Mouse (Mus musculus) lung, embryonic 14.5 days (tissue): ENCODE measurements at regions not wholly inside any gene's neighbourhood (a gene's known extent, or its start where the extent isn't known, plus 50 kb on each side); places are given as distances from the start of the nearest gene placed in this dataset.

Experiments
- ATAC-seq: fragments of 200-750 bp; cut with Nextera tagmentation; 2 replicates; pipeline ENCODE4 v1.8.0; 2017; ENCODE audit warnings: mild to moderate bottlenecking, moderate TSS enrichment, moderate library complexity; ENCODE audit not compliant: insufficient read depth
- DNase-seq: peaks from one replicate; pipeline ENCODE4 v3.0.0-alpha.2; 2015
- H3K27ac ChIP-seq: fragments of 300-500 bp; sonication (generic); 2 replicates; pipeline ENCODE4 v1.5.1; 2014; ENCODE audit warnings: low read depth, mild to moderate bottlenecking, moderate library complexity
- H3K27me3 ChIP-seq: fragments of 300-500 bp; sonication (generic); 2 replicates; pipeline ENCODE4 v1.6.1; 2014; ENCODE audit warnings: low read length, control low read depth; ENCODE audit not compliant: insufficient read depth
- H3K36me3 ChIP-seq: fragments of 300-500 bp; sonication (generic); 2 replicates; pipeline ENCODE4 v1.6.1; 2014; ENCODE audit warnings: control low read depth; ENCODE audit not compliant: insufficient read depth
- H3K4me1 ChIP-seq: fragments of 300-500 bp; sonication (generic); 2 replicates; pipeline ENCODE4 v1.6.1; 2014; ENCODE audit warnings: antibody characterized with exemption, control low read depth; ENCODE audit not compliant: insufficient read depth
- H3K4me2 ChIP-seq: fragments of 300-500 bp; sonication (generic); 2 replicates; pipeline ENCODE4 v1.6.1; 2014; ENCODE audit warnings: mild to moderate bottlenecking
- H3K4me3 ChIP-seq: fragments of 300-500 bp; sonication (generic); 2 replicates; pipeline ENCODE4 v1.5.1; 2014; ENCODE audit warnings: low read depth, low read length
- H3K9ac ChIP-seq: fragments of 300-500 bp; sonication (generic); 2 replicates; pipeline ENCODE4 v1.6.1; 2014
- H3K9me3 ChIP-seq: fragments of 300-500 bp; sonication (generic); 2 replicates; pipeline ENCODE4 v1.6.1; 2016; ENCODE audit warnings: low read depth, low read length, control low read depth
- CTCF ChIP-seq: IDR thresholded peaks from 2 replicates; pipeline ENCODE4 v1.5.1; 2016; ENCODE audit warnings: antibody characterized with exemption, low read depth
- WGBS: fragments of 180-500 bp; shearing (Covaris S2); extraction: QIAGEN DNeasy Blood & Tissue Kit; methylation state at CpG from one replicate; pipeline ENCODE4 v1.1.7; 2014; 5-methylcytosine and 5-hydroxymethylcytosine counted together

DNA sequence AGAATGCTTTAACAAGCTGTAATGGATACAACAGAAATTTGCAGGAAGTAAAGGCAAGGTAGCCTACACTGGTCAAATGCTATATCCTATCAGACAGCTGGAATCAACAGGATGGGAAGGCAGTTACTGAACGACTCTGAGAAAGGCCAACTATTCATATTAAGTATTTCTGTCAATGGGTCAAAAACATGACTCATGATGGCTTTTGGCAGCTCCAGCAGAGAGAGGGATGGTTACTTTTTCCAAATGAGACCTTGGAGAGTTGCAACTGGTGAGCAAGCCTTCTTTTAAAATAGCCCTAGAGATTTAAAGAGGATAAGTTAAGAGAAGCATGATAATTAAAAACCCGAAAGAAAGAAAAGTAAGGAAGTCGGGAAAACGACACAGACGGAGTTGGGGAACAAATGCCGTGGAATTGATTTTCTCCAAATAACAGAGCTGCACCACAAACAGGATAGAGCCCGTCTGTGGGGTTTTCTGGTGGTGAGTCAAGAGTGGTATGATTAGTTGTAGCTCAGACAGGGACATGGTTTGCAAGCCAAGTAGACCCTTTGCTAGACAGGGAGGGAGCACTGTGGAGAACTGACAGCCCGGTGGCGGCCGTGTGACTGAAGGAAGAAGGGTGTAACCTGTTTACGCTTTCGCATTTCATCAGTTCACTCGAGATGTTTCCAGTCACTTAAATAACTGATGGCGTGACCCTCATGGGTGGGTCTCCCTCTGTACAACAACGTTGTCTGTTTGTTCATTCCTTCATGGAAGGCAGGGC is 3638.1 kb upstream of the Gm7489 start:
- DNase-seq: no peak
- no peak overlapping the region for H3K27ac ChIP-seq

GRCm38 (mm10) chr15:50260057-50260456 is 3624.6 kb upstream of the Gm7489 start:
- no peak for TF ChIP-seq CTCF
- WGBS: 79% methylated on average over 2 of the region's 2 CpGs
- H3K9ac ChIP-seq: no peak overlapping the region
- H3K27ac ChIP-seq: no peak overlapping the region
- H3K4me2 ChIP-seq: no peak overlapping the region
- no peaks in the 10 kb centered on the region for H3K27me3 ChIP-seq
- no peak for DNase-seq
- ATAC-seq: no peak
- H3K4me1 ChIP-seq: no peaks in the 10 kb centered on the region
- H3K9me3 ChIP-seq: no peaks in the 10 kb centered on the region
- no peaks in the 10 kb centered on the region for H3K36me3 ChIP-seq
- no peak overlapping the region for H3K4me3 ChIP-seq

More for the DNA sequence above, 3638.1 kb upstream of the Gm7489 start:
- WGBS: 65% methylated on average over 15 of the region's 15 CpGs
- no peak for TF ChIP-seq CTCF
- H3K9me3 ChIP-seq: no peaks in the 10 kb centered on the region
- H3K36me3 ChIP-seq: no peaks in the 10 kb centered on the region
- H3K9ac ChIP-seq: no peak overlapping the region
- H3K4me3 ChIP-seq: no peak overlapping the region
- no peak overlapping the region for H3K4me2 ChIP-seq
- no peaks in the 10 kb centered on the region for H3K4me1 ChIP-seq
- ATAC-seq: no peak
- no peaks in the 10 kb centered on the region for H3K27me3 ChIP-seq

GRCm38 (mm10) chr15:50261245-50261872 is 3623.3 kb upstream of the Gm7489 start:
- ATAC-seq (peak; percentile 28; the same call in 1 of the 2 replicates), DNase-seq (peak; percentile 92)
- peak; percentile 84 for TF ChIP-seq CTCF
- H3K27ac ChIP-seq: no peak overlapping the region
- no peaks in the 10 kb centered on the region for H3K27me3 ChIP-seq
- H3K9me3 ChIP-seq: no peaks in the 10 kb centered on the region
- no peak overlapping the region for H3K9ac ChIP-seq
- no peaks in the 10 kb centered on the region for H3K36me3 ChIP-seq
- WGBS: 58% methylated on average over 8 of the region's 8 CpGs
- no peak overlapping the region for H3K4me2 ChIP-seq
- no peak overlapping the region for H3K4me3 ChIP-seq
- no peaks in the 10 kb centered on the region for H3K4me1 ChIP-seq

GRCm38 (mm10) chr15:50267542-50267941 is 3617.2 kb upstream of the Gm7489 start:
- ATAC-seq (peak; percentile 75; the same call in 1 of the 2 replicates), DNase-seq (peak; percentile 66)
- Histone ChIP-seq H3K27ac (no peak overlapping the region), H3K4me1 (no peaks in the 10 kb centered on the region), H3K4me3 (no peak overlapping the region), H3K36me3 (no peaks in the 10 kb centered on the region), H3K4me2 (no peak overlapping the region), H3K27me3 (no peaks in the 10 kb centered on the region), H3K9ac (no peak overlapping the region), H3K9me3 (no peaks in the 10 kb centered on the region)
- TF ChIP-seq CTCF: no peak
- whole genome bisulfite sequencing: 33% methylated on average over 1 of the region's 1 CpGs

DNA sequence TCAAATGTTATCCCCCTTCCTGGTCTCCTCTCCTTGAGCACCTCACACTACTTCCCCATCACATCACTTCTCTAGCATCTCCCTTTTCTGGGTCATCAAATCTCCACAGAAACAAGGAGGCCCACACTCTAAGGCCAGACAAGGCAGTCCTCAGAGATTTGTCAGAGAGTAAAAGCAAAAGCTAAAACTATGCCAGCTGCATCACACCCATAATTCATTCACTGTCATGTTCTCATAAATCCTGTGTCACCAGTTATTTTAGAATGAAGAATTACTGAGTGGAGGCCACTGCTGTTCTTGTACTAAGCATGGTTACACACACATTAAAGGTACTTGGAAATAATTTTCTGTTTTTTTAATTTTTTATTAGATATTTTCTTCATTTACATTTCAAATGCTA is 3613.1 kb upstream of the Gm7489 start:
- DNase-seq (no peak), ATAC-seq (no peak)
- no peak overlapping the region for H3K4me3 ChIP-seq
- H3K27me3 ChIP-seq: no peaks in the 10 kb centered on the region
- H3K9ac ChIP-seq: no peak overlapping the region
- H3K4me1 ChIP-seq: no peaks in the 10 kb centered on the region
- H3K9me3 ChIP-seq: no peaks in the 10 kb centered on the region
- H3K27ac ChIP-seq: no peak overlapping the region
- H3K36me3 ChIP-seq: no peaks in the 10 kb centered on the region
- H3K4me2 ChIP-seq: no peak overlapping the region
- TF ChIP-seq CTCF: no peak

DNA sequence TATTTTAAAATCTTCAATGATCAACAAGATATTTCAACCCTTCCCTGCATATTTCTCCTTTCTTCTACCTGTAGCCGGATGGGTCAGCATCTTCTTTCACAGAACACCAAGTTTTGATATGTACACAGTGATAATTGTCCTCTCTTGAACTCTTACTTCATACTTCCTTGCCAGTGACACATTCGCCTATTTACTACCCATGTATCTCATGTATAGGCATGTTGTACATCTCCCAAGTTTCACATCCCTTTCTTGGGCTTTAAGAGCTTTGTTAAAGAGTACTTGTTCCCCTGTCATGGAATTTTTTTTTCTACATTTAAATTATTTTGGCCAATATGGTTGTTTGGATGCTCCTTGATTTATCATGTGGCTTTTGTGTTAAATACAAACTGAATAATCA is 3602.1 kb upstream of the Gm7489 start:
- no peaks in the 10 kb centered on the region for H3K9me3 ChIP-seq
- 83% methylated on average over 2 of the region's 2 CpGs for WGBS
- DNase-seq (no peak), ATAC-seq (no peak)
- H3K27ac ChIP-seq: no peak overlapping the region
- TF ChIP-seq CTCF: no peak
- no peak overlapping the region for H3K9ac ChIP-seq
- no peak overlapping the region for H3K4me2 ChIP-seq
- H3K36me3 ChIP-seq: no peaks in the 10 kb centered on the region
- no peaks in the 10 kb centered on the region for H3K27me3 ChIP-seq
- H3K4me1 ChIP-seq: no peaks in the 10 kb centered on the region
- H3K4me3 ChIP-seq: no peak overlapping the region

DNA sequence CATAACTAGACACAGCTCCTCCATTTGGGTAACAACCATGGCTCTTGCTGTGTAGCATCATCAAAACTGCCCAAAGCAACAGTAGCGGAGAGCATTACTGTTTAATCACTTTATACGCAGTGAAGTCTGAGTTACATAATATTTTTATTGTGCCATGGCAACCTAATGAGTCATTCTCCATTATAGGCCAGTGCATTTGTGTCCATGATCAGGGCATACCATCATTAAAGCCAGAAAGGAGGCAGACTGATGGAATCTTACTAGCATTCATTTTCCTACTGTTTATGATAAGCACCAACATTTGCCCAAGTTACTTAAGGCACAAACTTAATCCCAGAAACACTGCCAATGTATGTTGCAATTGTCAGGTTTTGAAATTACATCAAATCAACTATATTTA is 3601.2 kb upstream of the Gm7489 start:
- ATAC-seq: no peak
- Histone ChIP-seq H3K27me3 (no peaks in the 10 kb centered on the region), H3K9me3 (no peaks in the 10 kb centered on the region), H3K4me3 (no peak overlapping the region), H3K27ac (no peak overlapping the region), H3K36me3 (no peaks in the 10 kb centered on the region), H3K4me1 (no peaks in the 10 kb centered on the region), H3K9ac (no peak overlapping the region), H3K4me2 (no peak overlapping the region)
- 95% methylated on average over 2 of the region's 2 CpGs for WGBS
- no peak for TF ChIP-seq CTCF
- no peak for DNase-seq
